Mouse (Mus musculus) erythroblast, embryonic 14.5 days (primary cell): ENCODE measurements around the gene Ranbp2. TPM values are rescaled to one million over a fixed set of nuclear protein-coding genes. Genes with fewer than 3 reads are reported as not detected.

Experiments used
- H3K27me3 ChIP-seq: 2 replicates; pipeline ENCODE4 v1.6.1; 2012; ENCODE audit warnings: inconsistent platforms; ENCODE audit not compliant: control insufficient read depth
- H3K36me3 ChIP-seq: 2 replicates; pipeline ENCODE4 v1.6.1; 2012; ENCODE audit warnings: mild to moderate bottlenecking, inconsistent platforms; ENCODE audit not compliant: control insufficient read depth
- H3K4me1 ChIP-seq: 2 replicates; pipeline ENCODE4 v1.6.1; 2012; ENCODE audit warnings: inconsistent platforms; ENCODE audit not compliant: control insufficient read depth
- H3K4me3 ChIP-seq: replicated peaks from 2 replicates; pipeline ENCODE3; 2012; ENCODE audit warnings: moderate library complexity, mild to moderate bottlenecking, inconsistent platforms
- H3K9me3 ChIP-seq: 2 replicates; pipeline ENCODE4 v1.6.1; 2012; ENCODE audit warnings: low read length, inconsistent platforms, mixed read lengths; ENCODE audit not compliant: control insufficient read depth
- GATA1 ChIP-seq: IDR thresholded peaks from 2 replicates; pipeline ENCODE4 v1.6.1; 2012; ENCODE audit warnings: low read length, inconsistent platforms, mixed read lengths
- TAL1 ChIP-seq: IDR thresholded peaks from 3 replicates; pipeline ENCODE4 v1.6.1; 2012; ENCODE audit warnings: low read length, inconsistent platforms, mixed read lengths
- polyA plus RNA-seq: library from polyadenylated mRNA; stranded (reverse); fragments of >175 nt; gene quantifications from 2 replicates; pipeline ENCODE4 v1.2.3, GENCODE M21; 2012

Ranbp2 gene
- polyA plus RNA-seq, 1 experiment = 0.29 TPM

- no peaks in the 10 kb centered on the region for H3K27me3 ChIP-seq
- peaks cover 3% of the 10 kb centered on the region; the same call in 1 of the 2 replicates for H3K4me1 ChIP-seq
- no peak overlapping the region for H3K4me3 ChIP-seq
- H3K36me3 ChIP-seq = peaks cover 98% of the 10 kb centered on the region
- TF ChIP-seq GATA1 (no peak), TAL1 (no peak)
- no peaks in the 10 kb centered on the region for H3K9me3 ChIP-seq
These were observed 28.3 kb upstream of the Ranbp2 start for GRCm38 (mm10) chr10:58418290-58418971.

- Histone ChIP-seq H3K9me3 (no peaks in the 10 kb centered on the region), H3K4me3 (no peak overlapping the region), H3K36me3 (peaks cover 42% of the 10 kb centered on the region), H3K27me3 (no peaks in the 10 kb centered on the region), H3K4me1 (no peaks in the 10 kb centered on the region)
- TF ChIP-seq GATA1 (no peak), TAL1 (no peak)
These were observed 18.8 kb upstream of the Ranbp2 start for GRCm38 (mm10) chr10:58427930-58428329.

- Histone ChIP-seq H3K9me3 (no peaks in the 10 kb centered on the region), H3K36me3 (peaks cover 16% of the 10 kb centered on the region), H3K4me3 (peak overlapping the region; percentile 99), H3K27me3 (no peaks in the 10 kb centered on the region), H3K4me1 (peaks cover 24% of the 10 kb centered on the region)
- TF ChIP-seq TAL1 (no peak), GATA1 (no peak)
These were observed 870 bp upstream of the Ranbp2 start for GRCm38 (mm10) chr10:58445850-58446249.

GRCm38 (mm10) chr10:58447280-58447781 lies 611 bp downstream of the Ranbp2 start:
- Histone ChIP-seq H3K27me3 (no peaks in the 10 kb centered on the region), H3K9me3 (no peaks in the 10 kb centered on the region), H3K36me3 (peaks cover 22% of the 10 kb centered on the region), H3K4me1 (peaks cover 38% of the 10 kb centered on the region), H3K4me3 (peak overlapping the region; percentile 99)
- no peak for TF ChIP-seq TAL1
- TF ChIP-seq GATA1 = no peak

- H3K27me3 ChIP-seq = no peaks in the 10 kb centered on the region
- H3K36me3 ChIP-seq = peaks cover 65% of the 10 kb centered on the region
- no peak for TF ChIP-seq TAL1
- TF ChIP-seq GATA1 = no peak
These were observed 4.9 kb downstream of the Ranbp2 start for GRCm38 (mm10) chr10:58451575-58451974.

GRCm38 (mm10) chr10:58452185-58452584 lies 5.5 kb downstream of the Ranbp2 start:
- peak overlapping the region; percentile 25 for H3K4me3 ChIP-seq
- H3K4me1 ChIP-seq = peaks cover 41% of the 10 kb centered on the region
- no peaks in the 10 kb centered on the region for H3K9me3 ChIP-seq
- TF ChIP-seq TAL1 (peak; percentile 45; the same call in 2 of the 3 replicates), GATA1 (peak; percentile 79)
- H3K36me3 ChIP-seq = peaks cover 71% of the 10 kb centered on the region
- H3K27me3 ChIP-seq = no peaks in the 10 kb centered on the region

More at GRCm38 (mm10) chr10:58451575-58451974, 4.9 kb downstream of the Ranbp2 start:
- peak overlapping the region; percentile 43 for H3K4me3 ChIP-seq
- H3K9me3 ChIP-seq = no peaks in the 10 kb centered on the region
- H3K4me1 ChIP-seq = peaks cover 41% of the 10 kb centered on the region

GRCm38 (mm10) chr10:58459896-58460295 lies 13.2 kb downstream of the Ranbp2 start:
- Histone ChIP-seq H3K36me3 (peaks cover 98% of the 10 kb centered on the region), H3K4me3 (no peak overlapping the region), H3K9me3 (no peaks in the 10 kb centered on the region), H3K4me1 (peaks cover 7% of the 10 kb centered on the region), H3K27me3 (no peaks in the 10 kb centered on the region)
- TF ChIP-seq GATA1 = no peak
- no peak for TF ChIP-seq TAL1

- TF ChIP-seq GATA1 = no peak
- TF ChIP-seq TAL1 = no peak
- peaks cover 99% of the 10 kb centered on the region for H3K36me3 ChIP-seq
- H3K4me3 ChIP-seq = no peak overlapping the region
- H3K27me3 ChIP-seq = no peaks in the 10 kb centered on the region
- no peaks in the 10 kb centered on the region for H3K9me3 ChIP-seq
- H3K4me1 ChIP-seq = no peaks in the 10 kb centered on the region
These were observed 30.5 kb downstream of the Ranbp2 start for GRCm38 (mm10) chr10:58477086-58477755.

GRCm38 (mm10) chr10:58478071-58478578 lies 31.4 kb downstream of the Ranbp2 start:
- no peak overlapping the region for H3K4me3 ChIP-seq
- no peaks in the 10 kb centered on the region for H3K9me3 ChIP-seq
- TF ChIP-seq TAL1 (no peak), GATA1 (no peak)
- peaks cover 100% of the 10 kb centered on the region for H3K36me3 ChIP-seq
- no peaks in the 10 kb centered on the region for H3K27me3 ChIP-seq
- H3K4me1 ChIP-seq = no peaks in the 10 kb centered on the region
